Mouse (Mus musculus): ENCODE measurements around the gene Parva. TPM values are rescaled to one million over a fixed set of nuclear protein-coding genes. Genes with fewer than 3 reads are reported as not detected.

Parva gene
- polyA plus RNA-seq, 1 experiment, result 126 TPM

DNA sequence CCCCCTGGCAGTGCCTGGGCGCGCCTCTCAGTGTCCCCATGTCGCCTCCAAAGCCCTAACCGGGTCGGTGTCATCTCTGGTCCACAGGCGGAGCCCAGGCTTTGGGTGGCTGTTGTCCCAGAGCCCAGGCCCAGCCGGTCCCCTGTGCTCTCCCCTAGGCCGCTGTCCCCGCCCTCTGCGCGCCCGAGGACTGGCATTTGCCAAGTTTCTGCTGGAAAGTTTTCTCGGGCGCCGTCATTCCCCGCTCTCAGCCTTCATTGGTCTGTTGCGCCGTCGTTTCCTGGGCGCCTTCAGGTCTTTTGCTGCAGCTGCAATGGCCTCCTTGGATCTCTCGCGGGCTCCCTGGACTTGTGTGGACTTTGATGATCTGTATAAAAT lies 842 bp downstream of the Parva start:
- H3K36me3 ChIP-seq (ENCODE audit: control insufficient read depth, insufficient read depth), result no peaks in the 10 kb centered on the region

DNA sequence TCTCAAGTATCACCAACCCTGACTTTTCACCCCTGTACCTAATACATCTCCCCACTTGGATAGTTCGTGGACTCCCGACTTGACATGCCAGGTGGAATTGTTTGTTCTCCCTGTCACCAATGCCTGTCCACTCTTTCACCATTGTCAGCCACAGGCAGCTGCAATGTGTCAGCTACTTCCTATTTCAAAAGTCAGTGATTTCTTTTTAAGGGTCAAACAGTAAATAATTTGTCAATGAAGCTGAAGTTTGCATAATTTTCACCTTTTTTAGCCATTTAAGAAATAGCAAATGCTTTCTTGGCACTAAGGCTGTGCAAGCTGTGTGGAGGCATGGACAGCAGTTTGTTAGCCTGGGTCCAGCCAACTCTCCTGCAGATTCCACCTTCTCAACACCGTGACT lies 12.5 kb downstream of the Parva start:
- Histone ChIP-seq H3K36me3 (ENCODE audit: control insufficient read depth, insufficient read depth) (no peaks in the 10 kb centered on the region), H3K4me3 (ENCODE audit: insufficient read depth, poor library complexity, severe bottlenecking) (no peak overlapping the region), H3ac (ENCODE audit: control insufficient read depth, insufficient read length, low read depth) (no peak overlapping the region), H3K27me3 (ENCODE audit: control insufficient read depth, insufficient read depth, insufficient read length) (no peaks in the 10 kb centered on the region), H3K79me3 (ENCODE audit: low read depth) (peaks cover 81% of the 10 kb centered on the region), H3K79me2 (ENCODE audit: control insufficient read depth, insufficient read depth) (peaks cover 100% of the 10 kb centered on the region)
- no peak for TF ChIP-seq FOSL1 (IDR thresholded peaks at IDR 0.05; ENCODE audit: insufficient read depth, low read length, poor library complexity, severe bottlenecking)
- no peak for TF ChIP-seq MYOG (IDR thresholded peaks at IDR 0.05; ENCODE audit: control insufficient read depth, extremely low read depth, insufficient read length)
- no peak for TF ChIP-seq MAX (IDR thresholded peaks at IDR 0.05)
- TF ChIP-seq MYOD1 (IDR thresholded peaks at IDR 0.05; ENCODE audit: control insufficient read depth, insufficient read length, low read depth), result no peak
- TF ChIP-seq CEBPB (IDR thresholded peaks at IDR 0.05; ENCODE audit: low read depth), result no peak

More for the DNA sequence above, 842 bp downstream of the Parva start:
- peak overlapping the region; percentile 98 for H3ac ChIP-seq (ENCODE audit: control insufficient read depth, insufficient read length, low read depth)
- H3K79me2 ChIP-seq (ENCODE audit: control insufficient read depth, insufficient read depth), result peaks cover 22% of the 10 kb centered on the region
- no peaks in the 10 kb centered on the region for H3K27me3 ChIP-seq (ENCODE audit: control insufficient read depth, insufficient read depth, insufficient read length)
- TF ChIP-seq MYOD1 (IDR thresholded peaks at IDR 0.05; ENCODE audit: control insufficient read depth, insufficient read length, low read depth), result no peak
- TF ChIP-seq MAX (IDR thresholded peaks at IDR 0.05), result no peak
- no peak for TF ChIP-seq CTCF (IDR thresholded peaks at IDR 0.05; ENCODE audit: control insufficient read depth, insufficient read depth, insufficient read length)
- no peak for TF ChIP-seq CEBPB (IDR thresholded peaks at IDR 0.05; ENCODE audit: low read depth)
- no peak for TF ChIP-seq USF1 (IDR thresholded peaks at IDR 0.05; ENCODE audit: low read depth)
- no peak for TF ChIP-seq FOSL1 (IDR thresholded peaks at IDR 0.05; ENCODE audit: insufficient read depth, low read length, poor library complexity, severe bottlenecking)
- TF ChIP-seq MYOG (IDR thresholded peaks at IDR 0.05; ENCODE audit: control insufficient read depth, extremely low read depth, insufficient read length), result no peak
- peak overlapping the region; percentile 59 for H3K4me3 ChIP-seq (ENCODE audit: insufficient read depth, poor library complexity, severe bottlenecking)
- H3K79me3 ChIP-seq (ENCODE audit: low read depth), result peaks cover 14% of the 10 kb centered on the region

DNA sequence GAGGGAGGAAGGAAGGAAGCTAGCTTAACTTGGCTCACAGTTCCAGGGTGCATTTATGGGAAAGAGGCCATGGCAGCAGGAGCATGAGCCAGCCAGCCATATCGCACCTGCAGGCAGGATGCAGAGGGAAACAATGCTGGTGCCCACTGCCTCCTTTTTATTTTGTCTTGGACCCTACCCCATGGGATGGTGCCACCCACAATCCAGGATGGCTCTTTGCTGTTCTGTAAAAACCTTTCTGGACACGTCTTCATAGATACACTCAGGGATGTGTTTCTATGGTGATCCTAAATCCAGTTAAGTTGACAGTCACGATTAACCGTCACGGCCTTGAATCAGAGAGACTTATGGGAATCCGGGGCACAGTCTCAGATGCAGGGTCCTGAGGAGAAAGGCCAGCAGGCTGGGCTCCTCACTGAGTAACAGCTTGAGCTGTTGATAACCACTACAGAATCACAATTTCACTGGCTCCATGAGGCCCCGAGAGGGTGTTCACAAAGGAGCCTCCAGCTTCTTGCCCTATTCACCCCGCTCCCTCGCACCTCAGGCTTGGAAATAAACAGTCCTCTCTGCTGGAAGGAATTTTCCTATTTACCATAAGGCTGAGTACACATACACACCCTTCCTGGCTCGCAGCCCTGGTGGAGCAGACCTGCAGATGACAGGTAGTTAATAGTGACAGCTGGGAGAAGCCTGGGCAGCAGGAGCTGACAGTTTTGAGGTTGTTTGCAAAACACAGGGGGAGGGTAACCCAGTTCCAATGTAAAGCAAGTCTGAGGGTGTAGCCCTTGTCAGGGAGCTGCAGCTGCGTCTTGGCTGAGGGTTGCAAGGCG lies 17.1 kb downstream of the Parva start:
- Histone ChIP-seq H3K4me3 (ENCODE audit: insufficient read depth, poor library complexity, severe bottlenecking) (no peak overlapping the region), H3K79me3 (ENCODE audit: low read depth) (peaks cover 80% of the 10 kb centered on the region), H3K79me2 (ENCODE audit: control insufficient read depth, insufficient read depth) (peaks cover 100% of the 10 kb centered on the region), H3K27me3 (ENCODE audit: control insufficient read depth, insufficient read depth, insufficient read length) (no peaks in the 10 kb centered on the region), H3K36me3 (ENCODE audit: control insufficient read depth, insufficient read depth) (no peaks in the 10 kb centered on the region), H3ac (ENCODE audit: control insufficient read depth, insufficient read length, low read depth) (no peak overlapping the region)
- TF ChIP-seq USF1 (IDR thresholded peaks at IDR 0.05; ENCODE audit: low read depth) (no peak), MYOD1 (IDR thresholded peaks at IDR 0.05; ENCODE audit: control insufficient read depth, insufficient read length, low read depth) (no peak), CTCF (IDR thresholded peaks at IDR 0.05; ENCODE audit: control insufficient read depth, insufficient read depth, insufficient read length) (no peak), MAX (IDR thresholded peaks at IDR 0.05) (no peak), MYOG (IDR thresholded peaks at IDR 0.05; ENCODE audit: control insufficient read depth, extremely low read depth, insufficient read length) (no peak)

DNA sequence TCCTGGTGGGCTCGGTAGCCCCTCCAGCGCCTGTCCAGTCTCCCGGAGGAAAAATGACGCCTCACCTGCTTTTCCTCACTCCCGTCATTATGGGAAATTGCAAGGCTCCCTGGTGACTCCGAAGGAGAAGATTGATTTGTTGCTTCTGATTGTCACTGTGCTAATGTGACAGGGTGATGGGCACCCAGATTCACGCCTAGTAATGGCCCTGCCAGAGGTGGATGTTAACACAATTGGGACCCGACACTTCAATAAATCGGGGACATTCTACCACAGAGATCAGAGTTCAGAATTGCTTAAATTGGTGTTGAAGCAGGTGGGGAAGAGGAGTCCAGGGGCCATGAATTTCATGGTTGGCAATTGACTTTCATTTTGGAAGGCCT lies 17.7 kb downstream of the Parva start:
- Histone ChIP-seq H3K36me3 (ENCODE audit: control insufficient read depth, insufficient read depth) (no peaks in the 10 kb centered on the region), H3ac (ENCODE audit: control insufficient read depth, insufficient read length, low read depth) (no peak overlapping the region), H3K27me3 (ENCODE audit: control insufficient read depth, insufficient read depth, insufficient read length) (no peaks in the 10 kb centered on the region), H3K79me3 (ENCODE audit: low read depth) (peaks cover 80% of the 10 kb centered on the region), H3K4me3 (ENCODE audit: insufficient read depth, poor library complexity, severe bottlenecking) (no peak overlapping the region), H3K79me2 (ENCODE audit: control insufficient read depth, insufficient read depth) (peaks cover 100% of the 10 kb centered on the region)
- no peak for TF ChIP-seq MYOG (IDR thresholded peaks at IDR 0.05; ENCODE audit: control insufficient read depth, extremely low read depth, insufficient read length)
- TF ChIP-seq MAX (IDR thresholded peaks at IDR 0.05), result no peak
- TF ChIP-seq CEBPB (IDR thresholded peaks at IDR 0.05; ENCODE audit: low read depth), result no peak
- no peak for TF ChIP-seq CTCF (IDR thresholded peaks at IDR 0.05; ENCODE audit: control insufficient read depth, insufficient read depth, insufficient read length)
- no peak for TF ChIP-seq FOSL1 (IDR thresholded peaks at IDR 0.05; ENCODE audit: insufficient read depth, low read length, poor library complexity, severe bottlenecking)
- TF ChIP-seq USF1 (IDR thresholded peaks at IDR 0.05; ENCODE audit: low read depth), result no peak
- TF ChIP-seq MYOD1 (IDR thresholded peaks at IDR 0.05; ENCODE audit: control insufficient read depth, insufficient read length, low read depth), result no peak

DNA sequence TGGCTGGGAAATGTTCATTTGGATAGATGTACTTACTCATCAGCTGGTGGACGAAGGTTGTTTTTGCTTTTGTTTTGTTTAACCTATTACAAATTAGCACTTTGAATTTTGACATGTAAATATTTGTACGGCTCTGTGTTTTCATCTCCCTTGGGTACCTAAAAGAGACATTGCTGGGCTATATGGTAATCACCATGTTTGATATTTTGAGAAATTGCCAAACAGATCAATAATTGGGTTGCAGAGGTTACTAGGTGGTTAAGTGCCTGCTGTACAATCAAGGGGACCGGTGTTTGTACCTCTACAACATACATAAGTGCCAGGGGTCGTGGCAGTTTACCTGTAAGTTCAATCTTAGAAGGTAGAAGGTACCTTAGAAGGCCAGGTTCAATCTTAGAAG lies 19.2 kb downstream of the Parva start:
- peaks cover 100% of the 10 kb centered on the region for H3K79me2 ChIP-seq (ENCODE audit: control insufficient read depth, insufficient read depth)
- H3K79me3 ChIP-seq (ENCODE audit: low read depth), result peaks cover 79% of the 10 kb centered on the region
- H3K4me3 ChIP-seq (ENCODE audit: insufficient read depth, poor library complexity, severe bottlenecking), result no peak overlapping the region
- no peaks in the 10 kb centered on the region for H3K27me3 ChIP-seq (ENCODE audit: control insufficient read depth, insufficient read depth, insufficient read length)
- peaks cover 5% of the 10 kb centered on the region for H3K36me3 ChIP-seq (ENCODE audit: control insufficient read depth, insufficient read depth)
- H3ac ChIP-seq (ENCODE audit: control insufficient read depth, insufficient read length, low read depth), result no peak overlapping the region
- TF ChIP-seq CEBPB (IDR thresholded peaks at IDR 0.05; ENCODE audit: low read depth) (no peak), MYOG (IDR thresholded peaks at IDR 0.05; ENCODE audit: control insufficient read depth, extremely low read depth, insufficient read length) (no peak), MYOD1 (IDR thresholded peaks at IDR 0.05; ENCODE audit: control insufficient read depth, insufficient read length, low read depth) (no peak), MAX (IDR thresholded peaks at IDR 0.05) (no peak), USF1 (IDR thresholded peaks at IDR 0.05; ENCODE audit: low read depth) (no peak), CTCF (IDR thresholded peaks at IDR 0.05; ENCODE audit: control insufficient read depth, insufficient read depth, insufficient read length) (no peak), FOSL1 (IDR thresholded peaks at IDR 0.05; ENCODE audit: insufficient read depth, low read length, poor library complexity, severe bottlenecking) (no peak)
